Mouse (Mus musculus): ENCODE data around the gene Tmem273. TPM values are rescaled to one million over a fixed set of nuclear protein-coding genes. Genes with fewer than 3 reads are reported as not detected.

The Tmem273 gene
- total RNA-seq, 2 experiments from 2014 or later, result 0.52 to 0.83 TPM

DNA sequence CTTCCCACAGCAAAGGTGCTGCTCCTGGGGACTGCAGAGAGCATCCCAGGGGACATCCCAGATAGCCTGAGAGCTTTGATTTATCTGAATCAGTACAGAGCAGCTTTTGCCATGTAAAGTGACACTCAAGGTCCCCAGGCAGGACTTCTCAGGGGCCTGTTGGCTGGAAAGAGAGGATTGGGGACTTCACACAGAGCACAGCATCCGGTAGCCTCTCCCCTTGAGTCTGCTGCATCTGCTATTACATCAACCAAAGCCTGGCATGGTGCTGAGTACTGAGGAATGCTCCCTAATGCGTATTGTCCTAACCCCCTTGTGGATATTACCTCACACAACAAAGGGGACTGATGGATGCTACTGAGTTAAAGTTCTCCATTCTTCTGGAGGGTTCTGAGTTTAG, 75.9 kb downstream of the Tmem273 start:
- DNase-seq, result no peak

DNA sequence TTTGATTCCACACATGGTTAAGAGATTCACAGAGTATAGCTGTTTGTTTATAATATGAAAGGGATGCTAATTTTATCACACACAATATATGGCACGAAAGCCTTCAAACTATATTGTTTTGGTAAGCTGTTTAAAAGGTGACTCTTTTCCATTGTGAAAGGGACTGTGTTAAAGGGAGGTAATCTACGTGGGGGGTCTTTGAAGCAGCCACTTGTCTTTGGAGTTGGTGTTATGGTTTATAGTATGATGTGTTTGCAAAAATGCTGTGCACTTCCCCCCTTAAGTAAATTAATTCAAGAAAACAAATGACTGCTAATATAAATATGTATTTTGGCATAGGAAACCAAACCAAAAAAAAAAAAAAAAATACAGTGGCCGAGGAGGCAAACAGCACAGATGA, 79.6 kb downstream of the Tmem273 start:
- no peak for DNase-seq

Other genes starting within 250 kb of the Tmem273 start
- gene Prrxl1, start 186.6 kb upstream of the Tmem273 start, total RNA-seq (2021), result not detected
- gene 3425401B19Rik, start 100.7 kb upstream of the Tmem273 start, total RNA-seq (2021), result under 1 TPM in 1 of 2 experiments, not detected in 1; 0.15 TPM
- gene Fam170b, start 48.0 kb downstream of the Tmem273 start, total RNA-seq (2021), result not detected
- 1 to 10 TPM; 3.9 to 4.2 TPM for gene Vstm4, start 70.8 kb downstream of the Tmem273 start, total RNA-seq (2021)
- gene Lrrc18, start 205.4 kb downstream of the Tmem273 start, total RNA-seq (2021), result under 1 TPM; 0.22 to 0.33 TPM

All from layer of hippocampus, postnatal 36 days (tissue).